Mouse (Mus musculus) gastrocnemius, adult 8-10 months (tissue): ENCODE measurements around the gene Htra1. TPM values are rescaled to one million over a fixed set of nuclear protein-coding genes. Genes with fewer than 3 reads are reported as not detected.

ENCODE experiments used
- DNase-seq, 2 experiments: peaks; one replicate each; pipeline ENCODE4 v3.0.0; 2022; ENCODE audit warnings: low spot score in 2 of 2
- microRNA-seq: library from miRNA; unstranded; fragments of <30 nt; microRNA quantifications from one replicate; pipeline ENCODE4 v1.2.0, GENCODE M21; 2022
- total RNA-seq, 4 experiments: library from RNA; stranded (reverse); gene quantifications; 2 replicates each; pipeline ENCODE4 v1.2.4; 2022

Htra1 gene
- total RNA-seq, 4 experiments from 2014 or later: 33.9 to 51.0 (median 36.5) TPM

DNA sequence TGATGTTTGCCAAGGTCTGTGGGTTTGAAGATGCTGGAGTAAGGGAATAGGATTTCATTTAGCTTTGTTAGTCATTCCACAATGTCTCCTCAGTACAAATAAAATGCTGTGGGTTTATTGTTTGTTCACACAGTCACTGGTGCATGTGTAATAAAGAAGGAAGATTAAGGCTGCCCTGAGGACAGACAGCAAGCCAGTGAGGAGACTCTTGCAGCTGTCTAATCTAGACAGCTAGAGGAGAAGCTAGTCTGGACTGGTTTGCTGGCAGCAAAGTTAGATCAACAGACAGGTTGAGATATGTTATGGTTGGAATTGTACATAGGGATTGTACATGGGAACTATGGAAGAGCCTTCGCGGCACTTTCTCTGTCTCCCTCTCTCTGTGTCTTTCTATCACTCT, 71.3 kb downstream of the Htra1 start:
- no peak for DNase-seq

- no peak for DNase-seq
Observed at GRCm38 (mm10) chr7:131009178-131009577, 73.3 kb downstream of the Htra1 start.

DNA sequence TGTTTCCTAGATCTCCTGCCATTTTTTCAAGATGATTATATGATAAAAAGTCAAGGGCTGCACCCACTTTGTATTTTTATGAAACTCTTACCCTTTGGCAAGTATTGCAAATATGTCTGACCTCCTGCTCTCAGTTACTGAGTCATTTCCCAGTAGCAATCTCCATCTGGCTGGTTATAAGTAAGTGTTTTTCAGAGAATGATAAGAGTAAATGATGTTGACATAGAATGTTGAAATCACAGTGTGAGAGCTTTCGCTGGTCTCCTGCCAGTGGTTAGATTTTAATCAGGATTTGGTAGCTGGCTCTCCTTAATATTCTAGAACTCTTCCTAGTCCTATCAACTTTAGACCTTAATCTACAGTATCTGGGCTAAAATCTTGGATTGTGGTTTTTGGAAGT, 76.0 kb downstream of the Htra1 start:
- no peak for DNase-seq

DNA sequence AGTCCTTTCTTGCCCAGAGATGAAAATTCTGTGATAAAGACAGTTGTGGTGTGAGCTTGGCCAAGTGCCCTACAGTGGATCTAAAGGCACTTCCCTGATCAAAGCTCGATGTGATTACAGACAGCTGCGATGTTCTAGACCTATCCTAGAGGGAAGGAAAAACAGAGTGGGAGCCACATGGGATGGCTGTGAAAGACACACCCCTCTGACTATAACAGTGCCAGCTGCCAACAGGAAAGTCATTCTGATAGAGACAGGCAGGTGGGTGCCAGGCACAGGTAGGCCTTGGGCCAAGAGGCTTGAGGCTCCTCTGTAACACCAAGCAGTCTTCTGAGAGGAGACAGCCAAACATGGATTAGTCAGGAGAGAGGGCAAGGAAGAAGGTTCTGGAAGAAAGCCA, 83.3 kb downstream of the Htra1 start:
- no peak for DNase-seq

DNA sequence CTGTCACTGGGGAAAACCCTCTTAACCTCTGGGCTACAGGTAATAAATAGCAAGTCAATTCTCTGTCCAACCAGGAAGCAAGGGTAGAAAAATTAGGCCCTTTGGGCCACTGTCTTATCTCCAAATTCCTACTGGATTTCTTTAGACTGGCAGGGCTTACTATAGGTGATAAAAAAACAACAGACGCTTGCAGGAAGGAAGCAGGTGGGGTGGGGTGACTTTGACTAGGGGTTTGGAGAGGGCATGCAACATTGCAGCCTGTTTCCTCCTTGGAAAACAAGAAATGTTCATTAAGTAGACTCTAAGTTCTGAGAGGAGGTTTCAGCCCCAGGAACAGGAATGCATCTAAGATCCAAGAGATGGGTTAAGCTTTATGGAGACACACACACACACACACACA, 88.9 kb downstream of the Htra1 start:
- DNase-seq: no peak

- DNase-seq: no peak
Observed at GRCm38 (mm10) chr7:131027557-131027956, 91.6 kb downstream of the Htra1 start.

GRCm38 (mm10) chr7:131031755-131032154, 95.8 kb downstream of the Htra1 start, which contains the start of gene Dmbt1:
Gene Dmbt1 (plus strand): TSS chr7:131032053.
- no peak for DNase-seq

Small RNAs within 50 kb of the gene (microRNA-seq; reads per million reads assigned to microRNA genes)
- gene Mir7061: not detected

Other genes with a start within 250 kb of the Htra1 start
- under 1 TPM in 1 of 4 experiments, not detected in 3; 0.21 TPM for gene Btbd16, start 162.0 kb upstream of the Htra1 start, total RNA-seq
- 10 to 100 TPM; 25.3 to 34.4 (median 28.3) TPM for gene Plekha1, start 70.4 kb upstream of the Htra1 start, total RNA-seq
- not detected for gene Dmbt1, start 95.9 kb downstream of the Htra1 start, total RNA-seq
- not detected for gene 4933402N03Rik, start 210.2 kb downstream of the Htra1 start, total RNA-seq
- not detected for gene 5430419D17Rik, start 238.3 kb downstream of the Htra1 start, total RNA-seq